Mouse (Mus musculus) cerebellum, postnatal 10 days (tissue): ENCODE data around the gene Gif.

Experiments used
- DNase-seq, 2 experiments: peaks; one replicate each; pipeline ENCODE4 v3.0.0; 2021; ENCODE audit warnings: mixed read lengths in 2 of 2

Gif gene

GRCm38 (mm10) chr19:11747298-11747697, at the start of gene Gif:
Gene Gif (plus strand): TSS chr19:11747554.
- no peak for DNase-seq

GRCm38 (mm10) chr19:11698342-11698741, 49.0 kb upstream of the Gif start:
- no peak for DNase-seq

- no peak for DNase-seq
These were observed 34.9 kb upstream of the Gif start for GRCm38 (mm10) chr19:11712451-11712850.

GRCm38 (mm10) chr19:11720071-11720470, 27.3 kb upstream of the Gif start:
- DNase-seq: no peak

GRCm38 (mm10) chr19:11723870-11724269, 23.5 kb upstream of the Gif start:
- no peak for DNase-seq

GRCm38 (mm10) chr19:11724275-11724674, 23.1 kb upstream of the Gif start:
- DNase-seq: no peak

- no peak for DNase-seq
These were observed 21.4 kb upstream of the Gif start for GRCm38 (mm10) chr19:11725915-11726314.

- no peak for DNase-seq
These were observed 20.1 kb upstream of the Gif start for GRCm38 (mm10) chr19:11727304-11727703.

GRCm38 (mm10) chr19:11730278-11730677, 17.1 kb upstream of the Gif start:
- no peak for DNase-seq

- DNase-seq: no peak
These were observed 10.9 kb upstream of the Gif start for GRCm38 (mm10) chr19:11736455-11736854.

- no peak for DNase-seq
These were observed 1.7 kb upstream of the Gif start for GRCm38 (mm10) chr19:11745680-11746079.

GRCm38 (mm10) chr19:11765059-11765458, 17.7 kb downstream of the Gif start:
- no peak for DNase-seq

- DNase-seq: no peak
These were observed 19.1 kb downstream of the Gif start for GRCm38 (mm10) chr19:11766413-11766812.

- DNase-seq: peak; percentile 51 to 73
These were observed 20.8 kb downstream of the Gif start for GRCm38 (mm10) chr19:11768163-11768562.

GRCm38 (mm10) chr19:11769257-11769920, 22.0 kb downstream of the Gif start:
- no peak for DNase-seq

GRCm38 (mm10) chr19:11770205-11770892, 23.0 kb downstream of the Gif start, which contains the start of gene Mrpl16:
Gene Mrpl16 (plus strand): TSS chr19:11770391.
- peak; percentile 93 to 97 for DNase-seq

- peak; percentile 74 to 79 for DNase-seq
These were observed 30.0 kb downstream of the Gif start for GRCm38 (mm10) chr19:11777191-11777865.

GRCm38 (mm10) chr19:11785409-11786154, 38.2 kb downstream of the Gif start:
- no peak for DNase-seq

- DNase-seq: no peak
These were observed 40.5 kb downstream of the Gif start for GRCm38 (mm10) chr19:11787826-11788225.

GRCm38 (mm10) chr19:11788876-11789275, 41.5 kb downstream of the Gif start:
- no peak for DNase-seq

GRCm38 (mm10) chr19:11791825-11792224, 44.5 kb downstream of the Gif start:
- no peak for DNase-seq

GRCm38 (mm10) chr19:11793741-11794359, 46.5 kb downstream of the Gif start:
- DNase-seq: no peak

GRCm38 (mm10) chr19:11794447-11794846, 47.1 kb downstream of the Gif start:
- no peak for DNase-seq
